Mouse (Mus musculus): ENCODE results near the gene Ston2. TPM values are rescaled to one million over a fixed set of nuclear protein-coding genes. Genes with fewer than 3 reads are reported as not detected.

The Ston2 gene
- total and polyA plus RNA-seq, 3 experiments, result 33.4 to 110 (median 74.5) TPM

DNA sequence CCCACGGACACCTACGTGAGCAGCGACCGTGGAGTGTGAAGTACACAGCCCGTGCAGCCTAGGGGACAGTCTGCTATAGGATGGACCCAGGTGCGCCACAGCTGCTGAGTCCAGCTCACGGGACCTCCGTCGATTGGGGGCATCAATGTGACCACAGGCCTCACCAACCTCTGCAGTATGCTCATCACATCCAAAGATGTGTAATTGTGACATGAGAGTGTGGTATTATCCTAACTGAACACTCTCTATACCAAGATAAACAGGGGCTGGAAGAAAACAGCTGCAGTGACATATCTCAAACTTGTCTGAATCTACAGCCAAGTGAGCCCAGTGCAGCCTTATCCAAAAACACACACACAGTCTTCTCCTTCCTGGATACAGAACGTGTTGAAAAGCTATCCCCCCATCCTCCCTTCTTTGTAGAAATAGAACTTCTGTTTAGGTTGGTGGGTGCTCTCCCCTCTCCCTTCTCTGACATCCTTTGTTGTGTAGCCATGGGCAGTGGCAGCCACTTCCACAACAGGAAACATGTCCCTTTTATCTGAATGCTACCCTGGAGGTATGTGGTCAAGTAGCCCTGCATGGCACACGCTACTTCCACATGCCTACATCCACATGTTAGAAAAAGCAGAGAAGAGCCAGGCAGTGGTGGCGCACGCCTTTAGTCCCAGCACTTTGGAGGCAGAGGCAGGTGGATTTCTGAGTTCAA lies 30.2 kb downstream of the Ston2 start:
- ATAC-seq (ENCODE audit: extremely low read depth, insufficient number of reproducible peaks, low FRiP score, poor library complexity, severe bottlenecking), result peak; percentile 25
- TF ChIP-seq GATA2 (IDR thresholded peaks at IDR 0.05; ENCODE audit: borderline replicate concordance, low read depth, low read length) (no peak), CTCF (IDR thresholded peaks at IDR 0.05; ENCODE audit: low read depth, low read length) (no peak), GATA1 (IDR thresholded peaks at IDR 0.05; ENCODE audit: borderline replicate concordance, low read length) (no peak), POLR2AphosphoS5 (IDR thresholded peaks at IDR 0.05; ENCODE audit: insufficient replicate concordance, low read depth, low read length) (no peak)
- Histone ChIP-seq H3K4me3 (ENCODE audit: low read depth, low read length) (peak overlapping the region; percentile 33; the same call in 1 of the 2 replicates), H3K4me1 (ENCODE audit: insufficient read depth, low read depth, low read length) (peaks cover 39% of the 10 kb centered on the region), H3K27me3 (ENCODE audit: insufficient read depth, low read length) (no peaks in the 10 kb centered on the region), H3K36me3 (replicated peaks) (peaks cover 17% of the 10 kb centered on the region), H3K9me3 (replicated peaks) (no peaks in the 10 kb centered on the region)
- DNase-seq (ENCODE audit: low spot score), result no peak

GRCm38 (mm10) chr12:91756562-91757166 lies 31.5 kb downstream of the Ston2 start:
- no peak overlapping the region for H3K4me3 ChIP-seq (ENCODE audit: low read depth, low read length)
- ATAC-seq (ENCODE audit: extremely low read depth, insufficient number of reproducible peaks, low FRiP score, poor library complexity, severe bottlenecking) (peak; percentile 29; the same call in 1 of the 2 replicates), DNase-seq (ENCODE audit: low spot score) (no peak)
- H3K36me3 ChIP-seq (replicated peaks), result peaks cover 11% of the 10 kb centered on the region
- H3K4me1 ChIP-seq (ENCODE audit: insufficient read depth, low read depth, low read length), result peaks cover 43% of the 10 kb centered on the region
- H3K9me3 ChIP-seq (replicated peaks), result no peaks in the 10 kb centered on the region
- no peak for TF ChIP-seq TAL1 (conservative IDR thresholded peaks at IDR 0.05; ENCODE audit: low read depth, low read length)
- TF ChIP-seq GATA1 (IDR thresholded peaks at IDR 0.05; ENCODE audit: borderline replicate concordance, low read length), result no peak
- TF ChIP-seq GATA2 (IDR thresholded peaks at IDR 0.05; ENCODE audit: borderline replicate concordance, low read depth, low read length), result no peak
- TF ChIP-seq POLR2AphosphoS5 (IDR thresholded peaks at IDR 0.05; ENCODE audit: insufficient replicate concordance, low read depth, low read length), result no peak
- TF ChIP-seq CTCF (IDR thresholded peaks at IDR 0.05; ENCODE audit: low read depth, low read length), result no peak
- H3K27me3 ChIP-seq (ENCODE audit: insufficient read depth, low read length), result no peaks in the 10 kb centered on the region

DNA sequence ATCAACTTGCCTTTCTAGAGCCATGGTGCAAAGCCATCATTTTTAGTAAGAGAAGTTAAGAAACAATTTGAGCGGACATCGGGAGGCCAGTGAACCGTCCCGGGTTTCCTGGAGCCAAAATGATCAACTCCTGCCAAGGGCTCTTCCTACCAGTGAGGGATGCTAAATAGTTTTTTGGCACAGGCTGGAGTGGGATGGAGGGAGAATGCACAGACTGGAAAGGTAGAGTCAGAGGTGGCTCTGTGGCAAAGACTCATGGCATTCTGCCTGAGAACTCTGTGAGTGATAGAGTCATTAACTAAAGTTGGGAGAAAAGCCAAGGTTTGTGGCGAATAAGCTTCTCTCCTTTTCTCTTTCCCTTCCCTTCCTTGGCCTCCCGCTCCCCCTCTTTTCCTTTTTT lies 33.6 kb downstream of the Ston2 start:
- H3K27me3 ChIP-seq (ENCODE audit: insufficient read depth, low read length), result no peaks in the 10 kb centered on the region
- no peak for DNase-seq (ENCODE audit: low spot score)
- no peak for TF ChIP-seq CTCF (IDR thresholded peaks at IDR 0.05; ENCODE audit: low read depth, low read length)
- TF ChIP-seq GATA1 (IDR thresholded peaks at IDR 0.05; ENCODE audit: borderline replicate concordance, low read length), result no peak
- TF ChIP-seq POLR2AphosphoS5 (IDR thresholded peaks at IDR 0.05; ENCODE audit: insufficient replicate concordance, low read depth, low read length), result no peak
- no peak for TF ChIP-seq TAL1 (conservative IDR thresholded peaks at IDR 0.05; ENCODE audit: low read depth, low read length)
- TF ChIP-seq GATA2 (IDR thresholded peaks at IDR 0.05; ENCODE audit: borderline replicate concordance, low read depth, low read length), result no peak
- H3K4me1 ChIP-seq (ENCODE audit: insufficient read depth, low read depth, low read length), result peaks cover 54% of the 10 kb centered on the region
- H3K9me3 ChIP-seq (replicated peaks), result no peaks in the 10 kb centered on the region
- ATAC-seq (ENCODE audit: extremely low read depth, insufficient number of reproducible peaks, low FRiP score, poor library complexity, severe bottlenecking), result no peak
- peaks cover 13% of the 10 kb centered on the region for H3K36me3 ChIP-seq (replicated peaks)
- no peak overlapping the region for H3K4me3 ChIP-seq (ENCODE audit: low read depth, low read length)

DNA sequence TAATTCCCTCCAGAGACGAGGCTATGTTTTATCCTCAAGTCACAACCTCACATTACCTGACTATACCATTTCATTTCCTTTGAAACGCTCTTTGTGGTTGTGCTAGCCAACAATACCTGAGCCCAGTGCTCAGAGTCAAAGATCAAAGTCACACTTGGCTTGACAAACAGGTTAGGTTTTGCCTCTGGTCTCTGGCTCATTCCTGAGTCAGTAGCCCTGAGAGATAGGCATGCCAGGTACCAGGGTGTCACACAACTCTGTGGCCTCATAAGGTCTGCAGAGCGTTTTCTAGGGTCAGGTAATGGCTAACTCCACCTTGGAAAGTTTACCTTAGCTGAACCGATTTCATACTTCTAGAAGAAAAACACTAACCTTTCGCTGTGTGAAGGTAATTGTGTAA lies 35.5 kb downstream of the Ston2 start:
- H3K4me3 ChIP-seq (ENCODE audit: low read depth, low read length), result no peak overlapping the region
- TF ChIP-seq CTCF (IDR thresholded peaks at IDR 0.05; ENCODE audit: low read depth, low read length), result no peak
- TF ChIP-seq TAL1 (conservative IDR thresholded peaks at IDR 0.05; ENCODE audit: low read depth, low read length), result no peak
- no peak for TF ChIP-seq GATA1 (IDR thresholded peaks at IDR 0.05; ENCODE audit: borderline replicate concordance, low read length)
- TF ChIP-seq GATA2 (IDR thresholded peaks at IDR 0.05; ENCODE audit: borderline replicate concordance, low read depth, low read length), result no peak
- no peak for TF ChIP-seq POLR2AphosphoS5 (IDR thresholded peaks at IDR 0.05; ENCODE audit: insufficient replicate concordance, low read depth, low read length)
- H3K4me1 ChIP-seq (ENCODE audit: insufficient read depth, low read depth, low read length), result peaks cover 64% of the 10 kb centered on the region
- ATAC-seq (ENCODE audit: extremely low read depth, insufficient number of reproducible peaks, low FRiP score, poor library complexity, severe bottlenecking) (no peak), DNase-seq (ENCODE audit: low spot score) (no peak)
- H3K27me3 ChIP-seq (ENCODE audit: insufficient read depth, low read length), result no peaks in the 10 kb centered on the region
- no peaks in the 10 kb centered on the region for H3K9me3 ChIP-seq (replicated peaks)
- H3K36me3 ChIP-seq (replicated peaks), result peaks cover 18% of the 10 kb centered on the region

DNA sequence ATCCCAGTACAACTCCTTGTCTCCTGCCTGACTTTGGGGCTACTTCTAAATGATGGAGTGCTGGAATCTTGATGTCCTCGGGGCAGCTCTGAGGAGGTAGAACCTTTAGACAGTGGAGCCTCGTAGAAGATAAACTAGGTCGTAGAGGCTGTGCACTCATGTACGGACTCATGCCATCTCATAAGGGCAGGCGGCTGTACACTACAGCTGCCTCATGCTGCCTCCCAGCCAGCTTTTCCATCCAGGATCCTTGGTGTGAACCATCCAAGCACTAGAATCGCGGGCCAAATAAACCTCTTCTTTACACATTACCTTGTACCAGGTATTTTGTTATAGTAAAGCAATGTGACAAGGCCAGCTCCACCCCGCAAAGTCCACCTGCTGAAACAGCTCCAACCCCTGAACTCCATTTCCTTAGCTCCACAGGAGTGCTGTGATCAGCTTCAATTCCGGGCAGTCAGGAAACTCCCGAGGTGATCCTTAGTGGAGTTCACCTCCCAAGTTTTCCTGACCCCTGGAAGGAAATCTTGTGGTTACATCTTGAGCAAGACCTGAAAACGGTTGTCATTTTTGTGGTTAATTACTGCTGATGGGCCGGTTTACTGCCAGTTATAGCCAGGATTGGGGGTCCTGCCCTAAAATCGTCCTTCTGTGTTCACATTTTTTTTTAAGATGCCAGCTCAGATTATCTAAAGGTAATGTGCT lies 36.1 kb downstream of the Ston2 start:
- no peaks in the 10 kb centered on the region for H3K27me3 ChIP-seq (ENCODE audit: insufficient read depth, low read length)
- no peak for DNase-seq (ENCODE audit: low spot score)
- H3K9me3 ChIP-seq (replicated peaks), result no peaks in the 10 kb centered on the region
- peaks cover 67% of the 10 kb centered on the region for H3K4me1 ChIP-seq (ENCODE audit: insufficient read depth, low read depth, low read length)
- peaks cover 21% of the 10 kb centered on the region for H3K36me3 ChIP-seq (replicated peaks)
- TF ChIP-seq GATA2 (IDR thresholded peaks at IDR 0.05; ENCODE audit: borderline replicate concordance, low read depth, low read length) (no peak), TAL1 (conservative IDR thresholded peaks at IDR 0.05; ENCODE audit: low read depth, low read length) (no peak), CTCF (IDR thresholded peaks at IDR 0.05; ENCODE audit: low read depth, low read length) (no peak), POLR2AphosphoS5 (IDR thresholded peaks at IDR 0.05; ENCODE audit: insufficient replicate concordance, low read depth, low read length) (no peak), GATA1 (IDR thresholded peaks at IDR 0.05; ENCODE audit: borderline replicate concordance, low read length) (no peak)
- no peak for ATAC-seq (ENCODE audit: extremely low read depth, insufficient number of reproducible peaks, low FRiP score, poor library complexity, severe bottlenecking)
- no peak overlapping the region for H3K4me3 ChIP-seq (ENCODE audit: low read depth, low read length)

Measured in G1E (cell line).